Mouse (Mus musculus): ENCODE results near the gene Gin1.

DNA sequence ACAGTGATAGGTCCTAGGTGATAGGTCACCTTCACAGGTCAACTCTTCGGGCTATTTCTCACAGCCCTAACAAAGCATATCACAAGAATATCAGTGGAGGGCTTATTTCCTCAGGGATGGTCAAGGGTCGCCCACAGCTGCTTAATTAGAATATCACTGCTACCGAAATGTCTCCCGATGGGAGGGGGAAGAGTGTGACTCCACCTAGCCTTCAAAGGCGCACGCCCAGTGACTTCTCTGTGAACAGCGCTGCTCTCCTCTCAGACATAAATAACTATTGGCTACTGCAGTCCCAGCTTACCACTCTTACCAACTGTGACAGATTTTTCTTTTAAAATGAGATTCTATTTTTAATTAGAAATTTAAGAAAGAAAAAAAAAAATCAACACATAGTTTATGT, 9.4 kb upstream of the Gin1 start:
- TF ChIP-seq CTCF (IDR thresholded peaks at IDR 0.05; ENCODE audit: low read depth) (no peak), EP300 (IDR thresholded peaks at IDR 0.05; ENCODE audit: low read depth) (no peak)
